Mouse (Mus musculus) lung, postnatal 0 days (tissue): Measurements from ENCODE around the gene Sntg2. TPM values are rescaled to one million over a fixed set of nuclear protein-coding genes. Genes with fewer than 3 reads are reported as not detected.

Source experiments
- ATAC-seq: fragments of 200-750 bp; cut with Nextera tagmentation; 2 replicates; pipeline ENCODE4 v1.8.0; 2017; ENCODE audit warnings: moderate library complexity
- DNase-seq: peaks from one replicate; pipeline ENCODE4 v3.0.0-alpha.2; 2016; ENCODE audit warnings: low spot score
- H3K27ac ChIP-seq: fragments of 300-500 bp; sonication (generic); 2 replicates; pipeline ENCODE4 v1.5.1; 2014; ENCODE audit warnings: antibody characterized with exemption, mild to moderate bottlenecking, low read length, mixed read lengths
- H3K27me3 ChIP-seq: fragments of 300-500 bp; sonication (generic); replicated peaks from 2 replicates; pipeline ENCODE4 v1.6.1; 2014; ENCODE audit warnings: low read length, mixed read lengths; ENCODE audit not compliant: insufficient read depth
- H3K36me3 ChIP-seq: fragments of 300-500 bp; sonication (generic); 2 replicates; pipeline ENCODE4 v1.6.1; 2014; ENCODE audit warnings: low read length, mixed read lengths; ENCODE audit not compliant: insufficient read depth
- H3K4me1 ChIP-seq: fragments of 300-500 bp; sonication (generic); 2 replicates; pipeline ENCODE4 v1.6.1; 2014; ENCODE audit warnings: antibody characterized with exemption, low read depth, low read length, mixed read lengths; ENCODE audit not compliant: insufficient read depth
- H3K4me2 ChIP-seq: fragments of 300-500 bp; sonication (generic); replicated peaks from 2 replicates; pipeline ENCODE4 v1.6.1; 2014; ENCODE audit warnings: low read depth, mild to moderate bottlenecking, low read length, moderate library complexity, mixed read lengths
- H3K4me3 ChIP-seq: fragments of 300-500 bp; sonication (generic); 2 replicates; pipeline ENCODE4 v1.5.1; 2014; ENCODE audit warnings: low read depth, low read length
- H3K9ac ChIP-seq: fragments of 300-500 bp; sonication (generic); replicated peaks from 2 replicates; pipeline ENCODE4 v1.6.1; 2014; ENCODE audit warnings: low read depth, mild to moderate bottlenecking
- H3K9me3 ChIP-seq: fragments of 300-500 bp; sonication (generic); 2 replicates; pipeline ENCODE4 v1.6.1; 2016; ENCODE audit warnings: low read length, mixed read lengths
- CTCF ChIP-seq: IDR thresholded peaks from 2 replicates; pipeline ENCODE4 v1.5.1; 2016; ENCODE audit warnings: antibody characterized with exemption, mild to moderate bottlenecking
- EP300 ChIP-seq: IDR thresholded peaks from 2 replicates; pipeline ENCODE4 v1.6.1; 2016; ENCODE audit warnings: antibody characterized with exemption, mild to moderate bottlenecking, control low read depth
- whole genome bisulfite sequencing: fragments of 180-500 bp; shearing (Covaris S2); extraction: QIAGEN DNeasy Blood & Tissue Kit; methylation state at CpG from one replicate; pipeline ENCODE4 v1.1.7; 2014; 5-methylcytosine and 5-hydroxymethylcytosine counted together
- polyA plus RNA-seq: library from polyadenylated mRNA; unstranded; fragments of >200 nt; fragmentation: Nextera tagmentation; extraction: Ambion mirVana; gene quantifications from 2 replicates; pipeline ENCODE4 v1.2.1, GENCODE M21; 2015

Sntg2 gene
- 5.3 and 8.0 TPM in 2 replicates for polyA plus RNA-seq

DNA sequence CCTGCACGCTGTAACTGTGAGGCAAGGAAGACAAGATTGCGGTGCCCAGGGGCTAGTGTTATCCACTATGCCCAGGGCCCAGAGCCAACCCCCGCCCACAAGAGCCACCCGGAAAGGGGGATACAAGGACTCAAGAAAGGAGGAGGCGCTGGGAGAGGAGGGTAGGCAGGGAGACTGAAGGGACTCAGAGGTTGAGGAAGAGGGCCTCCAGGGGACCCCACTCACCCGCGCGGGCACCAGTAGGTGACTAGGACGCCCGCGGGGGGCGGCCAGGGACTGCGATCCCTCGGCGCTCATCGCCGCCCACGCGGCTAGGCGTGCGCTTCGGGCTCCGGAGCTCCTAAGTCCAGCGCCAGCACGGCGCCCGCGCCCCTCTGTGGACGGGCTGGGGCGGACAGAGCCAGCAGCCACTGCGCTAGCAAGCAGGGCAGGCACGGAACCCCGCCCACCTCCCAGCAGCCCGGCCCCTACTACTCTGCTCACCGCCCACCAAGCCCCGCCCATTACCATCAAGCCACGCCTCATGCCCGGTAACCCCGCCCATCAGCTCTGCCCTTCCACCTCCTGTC lies at the start of gene Sntg2:
TSS of gene Sntg2 (minus strand) at position 443 of the 569 bp plus-strand sequence.
- Histone ChIP-seq H3K4me2 (peak within 1 kb of the TSS; percentile 85), H3K27me3 (no peaks in the 10 kb centered on the region), H3K9ac (peak within 1 kb of the TSS; percentile 16; the same call in 1 of the 2 replicates), H3K4me3 (peak within 1 kb of the TSS; percentile 40), H3K27ac (no peak within 1 kb of the TSS), H3K4me1 (peaks cover 3% of the 10 kb centered on the region; the same call in 1 of the 2 replicates), H3K9me3 (no peaks in the 10 kb centered on the region), H3K36me3 (no peaks in the 10 kb centered on the region)
- ATAC-seq = peak; percentile 99
- DNase-seq = peak; percentile 91
- WGBS = 2% methylated on average over 12 of the region's 39 CpGs
- TF ChIP-seq EP300 = no peak
- TF ChIP-seq CTCF = peak; percentile 61

DNA sequence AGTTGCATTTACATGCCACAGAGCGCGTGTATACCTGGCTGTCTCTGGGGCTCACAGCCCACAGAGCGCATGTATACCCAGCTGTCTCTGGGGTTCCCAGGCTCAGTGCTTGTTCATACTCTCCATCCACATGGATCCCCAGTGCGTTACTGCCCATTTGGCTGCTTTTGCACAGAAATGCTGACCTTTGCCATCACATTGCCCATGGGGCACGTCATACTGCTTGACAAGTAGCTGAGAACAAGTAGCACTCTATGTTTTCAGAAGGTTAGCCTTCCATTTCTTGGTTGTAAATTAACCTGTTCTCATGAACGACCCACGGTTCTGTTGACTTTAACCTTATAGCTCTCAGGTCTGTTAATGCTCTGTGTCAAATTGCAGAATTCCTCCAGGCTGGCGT lies 43.4 kb upstream of the Sntg2 start:
- DNase-seq (no peak), ATAC-seq (no peak)
- no peaks in the 10 kb centered on the region for H3K27me3 ChIP-seq
- H3K4me3 ChIP-seq = no peak overlapping the region
- H3K4me2 ChIP-seq = no peak overlapping the region
- 59% methylated on average over 8 of the region's 8 CpGs for WGBS
- no peaks in the 10 kb centered on the region for H3K9me3 ChIP-seq
- no peak for TF ChIP-seq EP300
- no peak for TF ChIP-seq CTCF
- H3K4me1 ChIP-seq = no peaks in the 10 kb centered on the region
- H3K9ac ChIP-seq = no peak overlapping the region
- no peak overlapping the region for H3K27ac ChIP-seq
- H3K36me3 ChIP-seq = no peaks in the 10 kb centered on the region

DNA sequence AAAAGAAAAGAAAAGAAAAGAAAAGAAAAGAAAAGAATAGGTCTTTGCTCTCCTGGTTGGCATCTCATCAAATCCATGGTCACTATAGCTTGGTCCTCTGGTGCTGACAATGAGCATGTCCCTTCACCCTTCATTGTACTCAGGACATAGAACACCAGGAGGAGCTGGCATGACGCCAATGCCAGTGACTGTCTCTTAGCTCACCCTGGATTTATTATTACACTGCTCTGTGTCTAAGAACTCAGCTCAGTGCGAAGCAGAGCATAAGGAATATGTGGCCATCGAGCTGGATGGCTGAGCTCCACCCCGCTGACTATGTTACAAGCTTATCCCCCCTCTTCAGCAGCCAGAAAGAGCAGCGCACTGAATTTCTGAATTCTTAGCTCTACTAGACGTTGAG lies 42.8 kb upstream of the Sntg2 start:
- H3K27ac ChIP-seq = no peak overlapping the region
- H3K9me3 ChIP-seq = no peaks in the 10 kb centered on the region
- no peaks in the 10 kb centered on the region for H3K36me3 ChIP-seq
- no peaks in the 10 kb centered on the region for H3K4me1 ChIP-seq
- no peak overlapping the region for H3K4me2 ChIP-seq
- ATAC-seq = no peak
- TF ChIP-seq CTCF (no peak), EP300 (no peak)
- H3K27me3 ChIP-seq = no peaks in the 10 kb centered on the region
- 60% methylated on average over 6 of the region's 6 CpGs for WGBS
- H3K9ac ChIP-seq = no peak overlapping the region
- no peak for DNase-seq
- no peak overlapping the region for H3K4me3 ChIP-seq

DNA sequence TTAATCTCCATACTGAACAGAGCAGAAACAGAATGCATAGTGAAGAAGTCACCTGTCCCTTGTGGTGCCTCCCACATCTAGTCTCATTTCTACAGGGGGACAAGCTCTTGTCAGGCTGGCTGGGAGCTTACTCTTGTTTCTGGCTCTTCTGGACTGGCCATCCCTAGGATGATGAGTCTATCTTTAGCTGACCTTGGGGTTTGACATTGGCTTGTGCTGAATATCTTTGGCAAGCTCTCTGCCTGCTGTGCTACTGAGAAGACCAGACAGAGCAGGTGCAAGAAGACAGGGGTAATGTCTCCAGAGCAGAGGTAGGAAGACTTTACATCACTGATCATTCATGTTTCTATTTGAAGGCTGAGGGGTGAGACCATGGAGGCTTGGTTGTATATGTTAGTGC lies 29.5 kb upstream of the Sntg2 start:
- Histone ChIP-seq H3K27me3 (no peaks in the 10 kb centered on the region), H3K9ac (no peak overlapping the region), H3K36me3 (no peaks in the 10 kb centered on the region), H3K4me3 (no peak overlapping the region), H3K4me1 (no peaks in the 10 kb centered on the region), H3K4me2 (no peak overlapping the region), H3K9me3 (no peaks in the 10 kb centered on the region), H3K27ac (no peak overlapping the region)
- TF ChIP-seq CTCF = no peak
- no peak for TF ChIP-seq EP300
- no peak for DNase-seq
- ATAC-seq = no peak

DNA sequence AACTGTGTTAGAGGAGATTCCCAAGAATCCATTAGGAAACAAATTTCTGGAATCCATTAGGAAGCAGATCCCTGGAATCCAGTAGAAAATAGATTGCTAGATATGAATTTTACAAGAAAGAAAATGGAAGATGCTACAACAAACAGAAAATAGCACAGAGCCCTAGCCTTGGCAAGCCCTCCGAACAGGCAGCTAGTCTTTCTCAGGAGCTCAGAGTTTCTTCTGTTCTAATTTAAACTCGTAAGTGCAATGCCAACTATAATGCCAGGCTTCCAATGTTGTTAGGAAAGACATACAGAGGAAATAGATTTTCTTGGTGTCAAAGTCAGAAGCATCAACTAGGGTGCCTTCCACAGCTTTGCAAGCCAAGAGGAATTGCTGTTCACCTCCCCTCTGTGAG lies 27.4 kb upstream of the Sntg2 start:
- Histone ChIP-seq H3K27ac (no peak overlapping the region), H3K27me3 (no peaks in the 10 kb centered on the region), H3K36me3 (no peaks in the 10 kb centered on the region), H3K9me3 (no peaks in the 10 kb centered on the region), H3K4me1 (no peaks in the 10 kb centered on the region), H3K9ac (no peak overlapping the region), H3K4me3 (no peak overlapping the region), H3K4me2 (no peak overlapping the region)
- DNase-seq = no peak
- 80% methylated on average over 2 of the region's 2 CpGs for WGBS
- no peak for ATAC-seq
- TF ChIP-seq EP300 = no peak
- no peak for TF ChIP-seq CTCF

DNA sequence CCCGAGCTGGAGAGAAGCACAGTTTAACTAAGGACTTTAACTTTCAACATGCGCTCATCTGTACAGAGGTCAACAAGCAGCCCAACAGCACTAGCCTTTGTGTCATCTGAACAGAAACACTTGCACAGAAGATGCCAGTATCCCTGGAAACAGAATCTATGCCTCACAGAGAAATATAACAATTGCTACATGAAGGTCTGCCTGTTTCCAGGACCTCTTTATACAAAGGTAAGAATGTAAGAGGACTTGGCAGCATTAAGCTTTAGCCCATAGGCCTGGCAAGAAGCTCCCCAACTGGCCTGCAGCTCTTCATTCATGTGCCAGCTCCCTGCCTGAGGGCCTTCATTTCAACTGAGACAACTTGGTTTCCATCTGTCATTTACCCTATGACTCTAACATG lies 26.9 kb upstream of the Sntg2 start:
- DNase-seq (no peak), ATAC-seq (no peak)
- H3K36me3 ChIP-seq = no peaks in the 10 kb centered on the region
- H3K9me3 ChIP-seq = no peaks in the 10 kb centered on the region
- no peak overlapping the region for H3K9ac ChIP-seq
- no peak overlapping the region for H3K27ac ChIP-seq
- no peak for TF ChIP-seq EP300
- no peak for TF ChIP-seq CTCF
- H3K4me3 ChIP-seq = no peak overlapping the region
- no peak overlapping the region for H3K4me2 ChIP-seq
- H3K27me3 ChIP-seq = no peaks in the 10 kb centered on the region
- H3K4me1 ChIP-seq = no peaks in the 10 kb centered on the region
- WGBS = 71% methylated on average over 2 of the region's 2 CpGs

DNA sequence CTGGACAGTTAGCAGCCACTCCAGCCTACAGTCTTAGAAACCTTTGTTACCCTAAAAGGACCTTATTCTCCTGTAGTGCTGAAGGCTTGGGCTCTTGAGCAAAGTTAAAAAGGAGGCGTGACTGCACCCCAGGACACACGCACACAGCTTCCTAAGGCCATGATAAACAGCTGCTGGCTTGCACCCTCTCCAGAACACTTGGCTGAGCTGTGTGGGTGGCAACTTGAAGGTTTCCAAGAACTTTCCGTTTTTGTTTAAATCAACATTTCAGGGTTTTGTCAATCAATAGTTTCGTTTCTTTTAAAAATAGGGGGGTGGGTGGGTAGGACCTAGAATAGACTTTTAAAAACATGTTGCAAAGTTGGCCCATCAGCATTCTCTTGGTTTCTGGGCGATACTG lies 882 bp downstream of the Sntg2 start:
- peak overlapping the region; percentile 40; the same call in 1 of the 2 replicates for H3K4me3 ChIP-seq
- TF ChIP-seq CTCF (no peak), EP300 (no peak)
- DNase-seq = peak; percentile 41
- no peaks in the 10 kb centered on the region for H3K36me3 ChIP-seq
- no peak for ATAC-seq
- no peak overlapping the region for H3K27ac ChIP-seq
- H3K4me2 ChIP-seq = peak overlapping the region; percentile 85
- 22% methylated on average over 5 of the region's 5 CpGs for WGBS
- H3K4me1 ChIP-seq = peaks cover 3% of the 10 kb centered on the region; the same call in 1 of the 2 replicates
- H3K9ac ChIP-seq = no peak overlapping the region
- no peaks in the 10 kb centered on the region for H3K9me3 ChIP-seq
- H3K27me3 ChIP-seq = no peaks in the 10 kb centered on the region
